Mouse (Mus musculus) liver (tissue): ENCODE data around the gene Egln1.

ENCODE experiments used
- DNase-seq: peaks from one replicate; pipeline ENCODE4 v3.0.0-alpha.2; 2020; ENCODE audit warnings: mixed read lengths

The Egln1 gene

GRCm38 (mm10) chr8:124944406-124944805 is 4.7 kb downstream of the Egln1 start:
- DNase-seq: no peak

- no peak for DNase-seq
Measured at GRCm38 (mm10) chr8:124943801-124944200, 5.3 kb downstream of the Egln1 start.

GRCm38 (mm10) chr8:124937293-124937692 is 11.8 kb downstream of the Egln1 start:
- DNase-seq: no peak

- DNase-seq: no peak
Measured at GRCm38 (mm10) chr8:124936699-124937098, 12.4 kb downstream of the Egln1 start.

GRCm38 (mm10) chr8:124935116-124935515 is 14.0 kb downstream of the Egln1 start:
- no peak for DNase-seq

GRCm38 (mm10) chr8:124932435-124932834 is 16.7 kb downstream of the Egln1 start:
- no peak for DNase-seq

GRCm38 (mm10) chr8:124930649-124931048 is 18.5 kb downstream of the Egln1 start:
- DNase-seq: no peak

- no peak for DNase-seq
Measured at GRCm38 (mm10) chr8:124930086-124930485, 19.0 kb downstream of the Egln1 start.

GRCm38 (mm10) chr8:124929006-124929405 is 20.1 kb downstream of the Egln1 start:
- no peak for DNase-seq

- no peak for DNase-seq
Measured at GRCm38 (mm10) chr8:124926351-124926771, 22.8 kb downstream of the Egln1 start.

- no peak for DNase-seq
Measured at GRCm38 (mm10) chr8:124925544-124926266, 23.4 kb downstream of the Egln1 start.

GRCm38 (mm10) chr8:124923971-124924652 is 25.0 kb downstream of the Egln1 start:
- no peak for DNase-seq

- DNase-seq: no peak
Measured at GRCm38 (mm10) chr8:124922490-124923089, 26.5 kb downstream of the Egln1 start.

- DNase-seq: no peak
Measured at GRCm38 (mm10) chr8:124921369-124922279, 27.5 kb downstream of the Egln1 start.

GRCm38 (mm10) chr8:124917741-124918484 is 31.2 kb downstream of the Egln1 start:
- no peak for DNase-seq

GRCm38 (mm10) chr8:124914061-124914460 is 35.1 kb downstream of the Egln1 start:
- no peak for DNase-seq

GRCm38 (mm10) chr8:124911938-124912872 is 36.9 kb downstream of the Egln1 start:
- DNase-seq: no peak

GRCm38 (mm10) chr8:124910349-124910748 is 38.8 kb downstream of the Egln1 start:
- no peak for DNase-seq

GRCm38 (mm10) chr8:124909936-124910335 is 39.2 kb downstream of the Egln1 start:
- no peak for DNase-seq

GRCm38 (mm10) chr8:124905482-124905881 is 43.6 kb downstream of the Egln1 start:
- DNase-seq: no peak

- no peak for DNase-seq
Measured at GRCm38 (mm10) chr8:124903198-124903597, 45.9 kb downstream of the Egln1 start.
